Mouse (Mus musculus) MEL-GATA-1-ER (cell line): Measurements from ENCODE around the gene Islr2.
A peak's percentile ranks its signal among the peaks of the same experiment; 100 is the strongest.
"Not testable (repeated sequence)": the region's sequence is repeated elsewhere in the genome, so short reads cannot be mapped to it uniquely, and the experiment has no call there.

Experiments
- DNase-seq: peaks from one replicate; pipeline ENCODE4 v3.0.0-alpha.2; 2012; ENCODE audit warnings: low read depth; ENCODE audit errors: extremely low read depth

Gene Islr2

GRCm38 (mm10) chr9:58203516-58204447 lies at the start of gene Islr2, which contains the start of gene Islr:
Gene Islr2, minus strand, starts transcription at chr9:58204319.
Gene Islr, minus strand, starts transcription at chr9:58204306.
- peak; percentile 47 for DNase-seq

DNA sequence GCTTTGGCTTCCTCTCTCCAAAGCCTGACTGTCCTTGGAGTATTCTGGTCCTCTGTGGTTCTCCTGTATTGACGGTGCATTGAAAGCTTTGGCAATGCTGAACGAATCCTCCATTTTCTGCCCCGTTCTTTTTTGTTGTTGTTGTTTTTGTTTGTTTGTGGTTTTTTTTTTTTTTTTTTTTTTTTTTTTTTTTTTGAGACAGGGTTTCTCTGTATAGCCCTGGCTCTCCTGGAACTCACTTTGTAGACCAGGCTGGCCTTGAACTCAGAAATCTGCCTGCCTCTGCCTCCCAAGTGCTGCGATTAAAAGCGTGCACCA lies 49.6 kb upstream of the Islr2 start:
- DNase-seq: not testable (repeated sequence)

DNA sequence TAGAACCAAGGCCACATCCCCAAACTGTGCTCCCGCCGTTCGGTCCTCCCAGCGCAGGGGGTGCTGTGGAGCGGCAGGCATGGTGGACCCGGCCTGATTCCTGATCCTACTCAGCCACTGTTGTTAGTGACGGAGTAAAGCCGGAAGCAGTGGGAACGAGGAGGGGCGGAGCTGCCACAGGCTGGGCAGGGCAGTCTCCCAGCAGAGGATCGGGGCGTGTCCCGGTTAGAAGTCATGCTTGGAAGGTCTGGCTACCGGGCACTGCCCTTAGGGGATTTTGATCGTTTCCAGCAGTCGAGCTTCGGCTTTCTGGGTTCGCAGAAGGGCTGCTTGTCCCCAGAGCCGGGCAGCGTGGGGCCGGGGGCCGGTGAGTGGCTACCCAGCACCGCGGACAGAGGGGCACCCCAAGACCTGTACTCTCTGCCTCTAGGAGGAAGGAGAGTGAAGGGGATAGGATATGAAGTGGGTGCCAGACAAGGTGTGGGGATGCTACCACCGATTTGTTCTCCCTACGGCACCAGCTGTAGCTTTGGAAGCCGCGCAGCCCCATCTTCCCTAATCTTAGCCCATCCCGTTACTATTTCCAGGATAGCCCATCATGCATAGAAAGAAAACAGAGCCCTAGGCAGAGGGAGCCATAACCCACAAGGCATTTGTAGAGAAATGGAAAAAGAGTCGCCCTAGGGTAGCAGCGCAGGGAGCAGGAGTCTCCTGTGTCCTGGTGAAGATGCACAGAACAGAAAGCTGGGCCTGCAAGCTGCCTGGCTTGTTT lies 49.1 kb upstream of the Islr2 start, which contains the start of gene Stoml1:
Gene Stoml1, plus strand, starts transcription at position 132 of the 772 bp plus-strand sequence.
- peak; percentile 93 for DNase-seq

DNA sequence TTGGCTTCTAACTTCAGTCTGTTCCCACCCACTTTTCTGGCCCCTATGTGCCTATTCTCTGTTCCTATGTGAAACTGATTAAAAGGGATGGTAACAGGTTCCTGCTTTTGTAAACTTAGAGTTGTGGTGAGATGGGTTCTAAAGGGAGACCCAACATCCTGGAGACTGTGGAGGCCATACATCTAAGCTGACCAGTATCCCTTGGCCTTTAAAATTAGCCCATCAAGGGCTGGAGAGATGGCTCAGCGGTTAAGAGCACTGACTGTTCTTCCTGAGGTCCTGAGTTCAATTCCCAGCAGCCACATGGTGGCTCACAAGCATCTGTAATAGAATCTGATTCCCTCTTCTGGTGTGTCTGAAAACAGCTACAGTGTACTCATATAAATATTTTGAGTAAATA lies 46.6 kb upstream of the Islr2 start:
- DNase-seq: not testable (repeated sequence)

GRCm38 (mm10) chr9:58250322-58250721 lies 46.2 kb upstream of the Islr2 start:
- no peak for DNase-seq

DNA sequence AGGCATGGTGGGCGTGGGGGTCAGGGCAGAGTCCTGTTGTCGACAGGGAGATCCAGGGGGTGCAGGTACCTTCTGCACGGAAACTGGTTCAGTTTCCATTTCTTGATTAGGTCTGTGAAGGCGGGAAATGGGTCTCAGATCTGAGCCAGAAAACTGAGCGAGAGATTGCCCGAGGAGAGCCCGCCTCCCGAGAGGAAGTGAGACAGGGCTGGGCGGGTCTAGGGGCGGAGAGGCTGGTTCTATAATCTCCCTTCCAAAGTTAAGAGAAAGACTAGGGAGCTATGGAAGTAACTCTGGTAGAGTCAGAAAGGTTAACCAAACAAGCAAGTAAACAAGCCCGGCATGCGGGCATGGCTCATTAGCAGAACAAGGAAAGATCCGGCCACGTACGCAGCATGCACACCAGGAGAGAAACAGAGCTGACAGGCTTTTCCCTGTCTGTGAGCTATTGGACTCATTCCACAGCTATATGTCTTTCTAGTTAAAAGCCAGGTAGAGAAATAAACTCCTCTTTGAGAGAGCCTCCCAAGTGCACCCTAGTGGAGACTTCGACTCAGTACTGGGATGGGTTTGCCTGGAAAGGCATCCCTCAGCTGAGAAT lies 45.6 kb upstream of the Islr2 start, which contains the start of gene Pml:
Gene Pml, minus strand, starts transcription at position 195 of the 601 bp plus-strand sequence.
- peak; percentile 78 for DNase-seq

- no peak for DNase-seq
Observed at GRCm38 (mm10) chr9:58248746-58249413, 44.8 kb upstream of the Islr2 start.

GRCm38 (mm10) chr9:58247064-58247759 lies 43.1 kb upstream of the Islr2 start:
- peak; percentile 71 for DNase-seq

DNA sequence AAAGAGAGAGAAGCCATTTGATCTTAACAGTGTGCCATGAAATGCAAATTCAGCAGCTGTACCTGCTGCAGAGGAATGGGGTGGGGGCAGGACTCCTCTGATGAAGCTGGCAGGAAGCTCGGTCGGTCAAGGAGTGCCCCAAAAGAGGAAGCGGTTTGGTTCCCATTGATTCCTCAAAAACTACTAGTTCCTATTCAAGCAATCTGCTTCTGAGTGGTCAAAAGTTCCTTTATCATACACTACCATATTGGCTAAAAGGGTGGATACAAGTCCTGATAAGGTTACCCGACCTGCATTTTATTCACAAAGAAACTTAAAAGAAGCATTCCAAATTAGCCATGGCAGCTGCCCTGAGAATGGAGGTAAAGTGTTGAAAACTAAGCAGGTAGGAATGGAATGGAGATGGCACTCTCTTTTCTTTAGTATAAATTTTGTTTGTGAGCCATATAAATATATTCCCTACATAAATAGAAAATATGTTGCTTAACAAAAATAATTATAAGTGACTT lies 42.0 kb upstream of the Islr2 start:
- DNase-seq: peak; percentile 93

DNA sequence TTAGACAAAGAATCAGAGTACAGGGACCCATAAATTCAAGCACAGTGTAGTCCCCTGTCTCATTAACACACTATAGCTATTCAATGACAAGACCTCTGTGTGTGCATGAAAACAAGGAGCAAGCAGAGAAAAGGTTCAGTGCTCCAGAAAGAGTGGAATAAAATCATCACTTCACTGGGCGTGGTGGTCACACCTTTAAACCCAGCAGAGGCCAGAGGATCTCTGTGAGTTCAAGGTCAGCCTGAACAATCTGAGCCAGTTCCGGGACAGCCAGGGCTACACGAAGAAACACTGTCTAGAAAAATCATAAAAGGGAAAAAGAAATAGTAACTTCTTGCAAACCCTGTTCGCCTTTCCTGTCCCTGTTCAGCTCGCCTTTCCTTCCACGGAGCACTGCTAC lies 39.6 kb upstream of the Islr2 start:
- no peak for DNase-seq

- DNase-seq: no peak
Observed at GRCm38 (mm10) chr9:58242696-58243095, 38.6 kb upstream of the Islr2 start.

- no peak for DNase-seq
Observed at GRCm38 (mm10) chr9:58241780-58242485, 37.8 kb upstream of the Islr2 start.

- DNase-seq: no peak
Observed at GRCm38 (mm10) chr9:58234502-58235015, 30.4 kb upstream of the Islr2 start.

DNA sequence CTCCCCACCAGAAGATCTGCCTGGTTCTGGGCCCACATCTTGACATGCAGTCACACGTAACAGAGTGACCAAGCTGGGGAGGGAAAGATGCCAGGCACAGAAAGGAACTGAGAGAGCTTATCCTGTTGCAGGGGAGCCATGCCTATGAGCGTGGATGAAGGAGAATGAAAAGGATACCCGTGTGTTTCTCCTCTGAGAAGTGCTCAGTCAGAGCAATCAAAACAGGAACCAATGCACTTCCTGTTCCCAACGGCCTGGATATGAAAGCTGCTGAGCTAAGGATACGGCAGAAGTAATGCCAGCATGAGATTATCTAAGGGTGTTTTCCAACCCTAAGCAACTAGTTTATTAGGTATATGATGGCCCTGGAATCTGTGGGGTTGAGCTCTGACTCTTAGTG lies 28.3 kb upstream of the Islr2 start:
- no peak for DNase-seq

DNA sequence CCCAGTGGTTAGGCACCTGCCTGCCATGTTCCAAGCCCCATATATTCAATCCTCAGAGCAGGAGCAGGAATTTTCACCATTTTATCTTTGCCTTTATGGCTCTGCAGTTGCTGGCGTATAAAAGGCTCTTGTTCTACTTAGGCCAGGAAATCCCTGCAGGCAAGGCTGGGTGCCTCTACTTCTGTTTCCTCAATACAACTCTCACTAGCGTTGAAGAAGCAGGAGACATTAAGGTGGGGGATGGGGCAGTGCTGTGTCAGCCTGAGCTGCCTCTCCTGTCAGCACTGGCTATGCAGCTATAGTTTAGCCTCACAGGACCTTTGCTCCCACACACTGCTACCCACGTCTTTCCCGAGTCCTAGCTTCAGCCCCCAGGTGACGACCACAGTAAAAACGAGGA lies 27.6 kb upstream of the Islr2 start:
- DNase-seq: no peak

DNA sequence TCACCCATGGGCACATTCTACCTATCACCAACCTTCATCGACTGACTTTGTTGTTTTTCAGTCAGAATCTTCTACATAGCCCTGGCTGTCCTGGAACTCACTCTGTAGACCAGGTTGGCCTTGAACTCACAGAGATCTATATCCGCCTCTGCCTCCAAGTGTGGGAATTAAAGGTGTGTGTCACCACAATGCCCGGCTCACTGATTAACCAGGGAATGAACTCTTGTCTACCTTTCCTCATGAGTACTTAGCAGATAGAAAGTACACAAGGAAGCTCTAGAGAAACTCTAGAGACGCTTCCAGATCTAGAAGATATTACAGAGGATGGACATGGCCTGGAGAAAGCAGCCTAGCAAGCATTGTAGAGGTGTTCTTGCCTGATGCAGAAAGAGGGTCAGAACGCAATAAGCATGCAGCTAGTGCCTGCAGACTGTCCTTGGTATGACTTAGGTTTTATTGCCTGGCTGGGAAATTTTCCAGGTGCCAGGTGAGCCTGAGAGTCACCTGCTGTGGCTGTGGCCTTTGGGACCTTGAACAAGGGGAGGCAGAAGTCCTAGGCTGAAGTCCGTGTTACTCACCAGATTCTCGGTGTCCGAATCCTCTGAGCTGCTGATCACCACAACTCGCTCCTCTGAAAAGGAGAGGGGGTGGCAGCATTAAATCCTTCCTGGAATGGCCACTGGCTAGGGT lies 24.8 kb upstream of the Islr2 start:
- no peak for DNase-seq

GRCm38 (mm10) chr9:58225915-58226913 lies 22.1 kb upstream of the Islr2 start:
- DNase-seq: no peak

DNA sequence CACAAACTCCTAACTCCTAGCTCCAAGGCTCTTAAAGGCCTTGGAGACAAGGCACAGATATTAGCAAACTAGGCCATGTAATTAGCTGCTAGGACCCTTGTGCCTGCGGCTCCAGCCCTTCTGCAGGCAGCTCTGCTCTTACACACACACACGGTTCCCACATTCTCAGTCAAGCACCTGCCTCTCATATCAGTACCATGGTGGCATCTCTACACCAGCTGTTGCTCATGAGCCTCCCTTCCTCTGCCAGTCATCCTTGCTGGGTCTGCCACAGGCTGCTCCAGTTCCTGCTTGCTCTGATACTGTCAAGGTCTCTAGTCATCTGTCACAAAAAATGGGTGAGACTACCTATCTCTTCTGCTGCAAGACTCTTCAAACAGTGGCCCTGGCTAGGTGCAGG lies 20.2 kb upstream of the Islr2 start:
- DNase-seq: no peak
